ENCODE assay signal across 9 mouse cellular contexts in the genomic region with DNA sequence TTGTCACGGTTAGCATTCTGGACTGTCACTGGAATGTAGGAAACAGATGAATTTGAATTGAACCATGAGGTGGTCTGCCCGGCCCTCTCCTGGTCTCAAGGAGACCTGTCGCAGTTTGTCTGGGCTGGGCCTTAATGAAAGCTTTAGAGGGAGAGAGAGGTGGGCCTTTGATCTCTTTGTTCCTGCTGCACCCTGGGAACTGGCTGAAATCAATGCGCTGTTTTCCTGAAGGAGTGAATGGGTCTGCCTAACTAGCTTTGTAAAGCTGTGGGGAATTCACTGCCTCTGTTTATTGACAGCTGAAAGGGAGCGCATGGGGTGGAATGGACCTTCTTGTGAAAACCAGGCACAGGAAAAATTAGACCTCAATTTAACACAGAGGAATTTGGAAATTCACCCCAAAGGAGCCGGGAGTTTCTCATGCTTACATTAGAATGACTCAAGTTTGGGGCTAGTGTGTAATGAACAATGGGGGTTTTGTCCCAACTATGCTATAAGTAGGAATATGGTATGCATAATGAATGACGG. TPM values are rescaled to one million over a fixed set of nuclear protein-coding genes. Genes with fewer than 3 reads are reported as not detected.
DNase-seq lines count a peak whose midpoint lies in the region; ATAC-seq lines count a peak whose summit lies in the region.
"Had no signal": no experiment of that assay in that cellular context is flagged by ENCODE, and none has a peak within 500 bp of the region (broad histone marks: within the 10 kb centered on the region; RNA-seq: fewer than 3 reads in every experiment).

No protein-coding gene starts in this region.

- H3K36me3 ChIP-seq in heart, embryonic 16.5 days (ENCODE audit: control insufficient read depth, insufficient read depth) = no peaks in the 10 kb centered on the region
- peaks cover 5% of the 10 kb centered on the region; the same call in 1 of the 2 replicates for H3K36me3 ChIP-seq in hindbrain, embryonic 10.5 days
- no peaks in the 10 kb centered on the region for H3K36me3 ChIP-seq in midbrain, embryonic 16.5 days (ENCODE audit: control insufficient read depth, insufficient read depth, low read length)

- H3K4me3 ChIP-seq in heart, embryonic 16.5 days (ENCODE audit: low read length) = no peak overlapping the region
- H3K4me3 ChIP-seq in hindbrain, embryonic 10.5 days = no peak overlapping the region
- no peak overlapping the region for H3K4me3 ChIP-seq in midbrain, embryonic 16.5 days (ENCODE audit: low read depth, low read length)

- H3K4me1 ChIP-seq in heart, embryonic 16.5 days (ENCODE audit: control insufficient read depth, insufficient read depth, low read length) = peaks cover 43% of the 10 kb centered on the region
- H3K4me1 ChIP-seq in hindbrain, embryonic 10.5 days (replicated peaks) = peaks cover 67% of the 10 kb centered on the region
- peaks cover 4% of the 10 kb centered on the region for H3K4me1 ChIP-seq in midbrain, embryonic 16.5 days (ENCODE audit: control insufficient read depth, insufficient read depth, low read length)

- H3K9ac ChIP-seq in heart, embryonic 16.5 days (ENCODE audit: low read length) = no peak overlapping the region
- no peak overlapping the region for H3K9ac ChIP-seq in midbrain, embryonic 16.5 days (ENCODE audit: low read depth, low read length)

- H3K27ac ChIP-seq in heart, embryonic 16.5 days (ENCODE audit: low read length) = peak overlapping the region; percentile 60
- H3K27ac ChIP-seq in hindbrain, embryonic 10.5 days = peak overlapping the region; percentile 86
- H3K27ac ChIP-seq in midbrain, embryonic 16.5 days (ENCODE audit: low read length) = no peak overlapping the region

- no peak for ATAC-seq in heart, embryonic 16.5 days (replicated peaks; ENCODE audit: extremely low read depth, insufficient read depth, low FRiP score)
- peak; percentile 75 for ATAC-seq in midbrain, embryonic 16.5 days
- no peak for ATAC-seq in erythroblast, adult 5-6 weeks (replicated peaks; ENCODE audit: low FRiP score, poor library complexity, severe bottlenecking)
- ATAC-seq: CD4-positive, CD25-positive, alpha-beta regulatory T cell, adult 4 months had no signal

- WGBS in heart, embryonic 16.5 days = 58% methylated on average over 7 of the region's 7 CpGs
- 8% methylated on average over 7 of the region's 7 CpGs for WGBS in hindbrain, embryonic 10.5 days
- 5% methylated on average over 7 of the region's 7 CpGs for WGBS in midbrain, embryonic 16.5 days

- no peaks in the 10 kb centered on the region for H3K27me3 ChIP-seq in heart, embryonic 16.5 days (ENCODE audit: control insufficient read depth, insufficient read depth, low read length)
- no peaks in the 10 kb centered on the region for H3K27me3 ChIP-seq in hindbrain, embryonic 10.5 days (ENCODE audit: insufficient read depth, poor library complexity, severe bottlenecking)
- no peaks in the 10 kb centered on the region for H3K27me3 ChIP-seq in midbrain, embryonic 16.5 days (ENCODE audit: control insufficient read depth, insufficient read depth, low read depth, low read length)

- H3K4me2 ChIP-seq in heart, embryonic 16.5 days (ENCODE audit: low read depth, low read length) = no peak overlapping the region
- H3K4me2 ChIP-seq in midbrain, embryonic 16.5 days (ENCODE audit: low read length) = no peak overlapping the region

- no peak for DNase-seq in heart, adult 9 months (ENCODE audit: low spot score in 2 of 2)
- DNase-seq in embryo, embryonic 10 days (ENCODE audit: low spot score) = peak; percentile 85
- peak; percentile 79 for DNase-seq in hindbrain, embryonic 10.5 days (ENCODE audit: low spot score)
- no peak for DNase-seq in adrenal gland, postnatal 10 days
- DNase-seq in urinary bladder, postnatal 10 days (ENCODE audit: low spot score) = no peak

- H3K9me3 ChIP-seq in heart, embryonic 16.5 days (replicated peaks; ENCODE audit: control insufficient read depth, low read length) = no peaks in the 10 kb centered on the region
- H3K9me3 ChIP-seq in hindbrain, embryonic 10.5 days = no peaks in the 10 kb centered on the region
- no peaks in the 10 kb centered on the region for H3K9me3 ChIP-seq in midbrain, embryonic 16.5 days (replicated peaks; ENCODE audit: control insufficient read depth, low read length, poor library complexity, severe bottlenecking)

RNA-seq across cellular contexts. Expression of a gene that starts 47.8 kb away (rescaled TPM):
- polyA plus RNA-seq in heart, embryonic 16.5 days (2015; fragmentation: Nextera tagmentation; extraction: Ambion mirVana) = 159 and 181 TPM in 2 replicates
- 56.1 and 59.4 TPM in 2 replicates for polyA plus RNA-seq in hindbrain, embryonic 10.5 days (2016; fragmentation: Nextera tagmentation; extraction: Ambion mirVana)
- 26.3 and 31.0 TPM in 2 replicates for polyA plus RNA-seq in midbrain, embryonic 16.5 days (2015; fragmentation: Nextera tagmentation; extraction: Ambion mirVana)
- 10 to 100 TPM; 33.4 to 35.2 TPM for total RNA-seq in adrenal gland, postnatal 10 days (2021)
- 0.84 TPM in 1 of 2 replicates, not detected in the other for total RNA-seq in erythroblast, adult 5-6 weeks (2015; ENCODE audit: low replicate concordance)
- under 0.01 TPM in 1 of 2 replicates, not detected in the other for total RNA-seq in erythroblast, adult 5-6 weeks (2017; ENCODE audit: low replicate concordance)

Comparison
In these comparisons a context has a peak if more than half of its experiments do, and no peak if none do; other contexts are left out.
1. DNase-seq: peak in embryo, embryonic 10 days (single experiment) and hindbrain, embryonic 10.5 days (single experiment); none in heart, adult 9 months (0 of 2), adrenal gland, postnatal 10 days (single experiment) and urinary bladder, postnatal 10 days (single experiment).